Mouse (Mus musculus): ENCODE measurements around the gene 2310022A10Rik. TPM values are rescaled to one million over a fixed set of nuclear protein-coding genes. Genes with fewer than 3 reads are reported as not detected.
A peak's percentile ranks its signal among the peaks of the same experiment; 100 is the strongest.

The 2310022A10Rik gene
- total and polyA plus RNA-seq, 3 experiments: 7.2 to 30.7 (median 7.8) TPM

- Histone ChIP-seq H3K4me3 (replicated peaks in 1 of 3; ENCODE audit: low read depth in 2 of 3, low read length in 2 of 3, poor library complexity in 1 of 3) (no peak overlapping the region), H3K27ac (ENCODE audit: insufficient read depth, low read depth) (no peak overlapping the region), H3K4me1 (ENCODE audit: control insufficient read depth in 1 of 2, insufficient read depth in 2 of 2) (peaks cover 3 to 29% of the 10 kb centered on the region in 2 experiments), H3K36me3 (replicated peaks in 1 of 2; ENCODE audit: control insufficient read depth in 1 of 2, insufficient read depth in 1 of 2, low read length in 1 of 2) (peaks cover 72 to 91% of the 10 kb centered on the region in 2 experiments), H3K4me2 (ENCODE audit: insufficient read depth, low read depth, poor library complexity, severe bottlenecking) (no peak overlapping the region), H3K27me3 (replicated peaks) (no peaks in the 10 kb centered on the region), H3K9me3 (replicated peaks; ENCODE audit: low read length) (no peaks in the 10 kb centered on the region), H3K79me2 (replicated peaks; ENCODE audit: control insufficient read depth, extremely low read depth, insufficient read depth, poor library complexity, severe bottlenecking) (no peaks in the 10 kb centered on the region), H3K9ac (ENCODE audit: insufficient read depth, low read depth) (no peak overlapping the region)
- dilution Hi-C loops (cut with MboI; ENCODE audit: extremely low pct_ligation_motif_present, extremely low pct_unique_long_range_greater_than_20kb, low sequenced_read_pairs): no loop called here
- TF ChIP-seq E2F4 (IDR thresholded peaks at IDR 0.05; ENCODE audit: insufficient replicate concordance, low read depth, low read length) (no peak), EP300 (IDR thresholded peaks at IDR 0.05; ENCODE audit: low read length) (no peak), HCFC1 (IDR thresholded peaks at IDR 0.05; ENCODE audit: low read depth, low read length) (no peak), PAX5 (IDR thresholded peaks at IDR 0.05; ENCODE audit: low read length) (no peak), CHD2 (IDR thresholded peaks at IDR 0.05; ENCODE audit: low read length) (no peak), RCOR1 (conservative IDR thresholded peaks at IDR 0.05; ENCODE audit: low read depth, low read length) (no peak), MYC (IDR thresholded peaks at IDR 0.05; ENCODE audit: low read depth, low read length) (no peak), UBTF (IDR thresholded peaks at IDR 0.05; ENCODE audit: low read depth, low read length) (no peak), ZNF384 (IDR thresholded peaks at IDR 0.05; ENCODE audit: low read depth, low read length) (no peak), TCF12 (IDR thresholded peaks at IDR 0.05; ENCODE audit: low read depth, low read length) (no peak), TBP (conservative IDR thresholded peaks at IDR 0.05; ENCODE audit: low read depth, low read length) (no peak), USF1 (IDR thresholded peaks at IDR 0.05; ENCODE audit: low read depth, low read length) (no peak), POLR2A (IDR thresholded peaks at IDR 0.05; ENCODE audit: low read depth, low read length) (no peak), SIN3A (IDR thresholded peaks at IDR 0.05; ENCODE audit: low read length) (no peak)
- DNase-seq (ENCODE audit: extremely low read depth): no peak
- in situ Hi-C loops (cut with MboI; ENCODE audit: low pct_ligation_motif_present, low pct_unique_long_range_greater_than_20kb, low sequenced_read_pairs): no loop called here
These were observed 24.6 kb downstream of the 2310022A10Rik start for GRCm38 (mm10) chr7:27577589-27577988.

GRCm38 (mm10) chr7:27578465-27578864, 25.4 kb downstream of the 2310022A10Rik start:
- TF ChIP-seq IRF4 (IDR thresholded peaks at IDR 0.05; ENCODE audit: low read depth, low read length): no peak
- no peak for TF ChIP-seq SMC3 (IDR thresholded peaks at IDR 0.05; ENCODE audit: low read depth, low read length)
- no peak for TF ChIP-seq ZNF384 (IDR thresholded peaks at IDR 0.05; ENCODE audit: low read depth, low read length)
- no peak for TF ChIP-seq TBP (conservative IDR thresholded peaks at IDR 0.05; ENCODE audit: low read depth, low read length)
- no peak for TF ChIP-seq USF1 (IDR thresholded peaks at IDR 0.05; ENCODE audit: low read depth, low read length)
- no peak for TF ChIP-seq USF2 (conservative IDR thresholded peaks at IDR 0.05; ENCODE audit: low read depth, low read length)
- peak; percentile 32; the same call in 1 of the 2 replicates for TF ChIP-seq EP300 (IDR thresholded peaks at IDR 0.05; ENCODE audit: low read length)
- TF ChIP-seq GABPA (IDR thresholded peaks at IDR 0.05; ENCODE audit: insufficient replicate concordance, low read depth, low read length): no peak
- no peak for TF ChIP-seq E2F4 (IDR thresholded peaks at IDR 0.05; ENCODE audit: insufficient replicate concordance, low read depth, low read length)
- TF ChIP-seq POLR2A (IDR thresholded peaks at IDR 0.05; ENCODE audit: low read depth, low read length): no peak
- TF ChIP-seq ZC3H11A (IDR thresholded peaks at IDR 0.05; ENCODE audit: low read depth, low read length): no peak
- no peak for TF ChIP-seq POLR2AphosphoS2 (IDR thresholded peaks at IDR 0.05; ENCODE audit: low read depth, low read length)
- no peak for TF ChIP-seq MAX (IDR thresholded peaks at IDR 0.05; ENCODE audit: low read length)
- TF ChIP-seq RCOR1 (conservative IDR thresholded peaks at IDR 0.05; ENCODE audit: low read depth, low read length): no peak
- peak; percentile 77 for TF ChIP-seq ETS1 (conservative IDR thresholded peaks at IDR 0.05; ENCODE audit: low read depth, low read length)
- no peak for TF ChIP-seq NELFE (IDR thresholded peaks at IDR 0.05; ENCODE audit: low read depth, low read length)
- TF ChIP-seq TCF12 (IDR thresholded peaks at IDR 0.05; ENCODE audit: low read depth, low read length): no peak
- TF ChIP-seq ZKSCAN1 (IDR thresholded peaks at IDR 0.05; ENCODE audit: borderline replicate concordance, low read depth, low read length): no peak
- peak; percentile 67 for TF ChIP-seq BHLHE40 (IDR thresholded peaks at IDR 0.05; ENCODE audit: low read depth, low read length)
- TF ChIP-seq HCFC1 (IDR thresholded peaks at IDR 0.05; ENCODE audit: low read depth, low read length): no peak
- TF ChIP-seq NRF1 (IDR thresholded peaks at IDR 0.05; ENCODE audit: low read depth, low read length): no peak
- in situ Hi-C loops (cut with MboI; ENCODE audit: low pct_ligation_motif_present, low pct_unique_long_range_greater_than_20kb, low sequenced_read_pairs): no loop called here
- no peaks in the 10 kb centered on the region for H3K9me3 ChIP-seq (replicated peaks; ENCODE audit: low read length)
- peaks cover 3 to 29% of the 10 kb centered on the region in 2 experiments for H3K4me1 ChIP-seq (ENCODE audit: control insufficient read depth in 1 of 2, insufficient read depth in 2 of 2)
- no peaks in the 10 kb centered on the region for H3K27me3 ChIP-seq (replicated peaks)
- peak; percentile 58 for DNase-seq (ENCODE audit: extremely low read depth)
- H3K4me2 ChIP-seq (ENCODE audit: insufficient read depth, low read depth, poor library complexity, severe bottlenecking): no peak overlapping the region
- no peak overlapping the region for H3K4me3 ChIP-seq (replicated peaks in 1 of 3; ENCODE audit: low read depth in 2 of 3, low read length in 2 of 3, poor library complexity in 1 of 3)
- H3K79me2 ChIP-seq (replicated peaks; ENCODE audit: control insufficient read depth, extremely low read depth, insufficient read depth, poor library complexity, severe bottlenecking): no peaks in the 10 kb centered on the region
- peaks cover 76 to 94% of the 10 kb centered on the region in 2 experiments for H3K36me3 ChIP-seq (replicated peaks in 1 of 2; ENCODE audit: control insufficient read depth in 1 of 2, insufficient read depth in 1 of 2, low read length in 1 of 2)
- H3K27ac ChIP-seq (ENCODE audit: insufficient read depth, low read depth): no peak overlapping the region
- no peak overlapping the region for H3K9ac ChIP-seq (ENCODE audit: insufficient read depth, low read depth)
- dilution Hi-C loops (cut with MboI; ENCODE audit: extremely low pct_ligation_motif_present, extremely low pct_unique_long_range_greater_than_20kb, low sequenced_read_pairs): no loop called here

Data from CH12.LX (cell line).